Mouse (Mus musculus) heart, embryonic 15.5 days (tissue): ENCODE results near the gene Smpdl3b. TPM values are rescaled to one million over a fixed set of nuclear protein-coding genes. Genes with fewer than 3 reads are reported as not detected.

Source experiments
- ATAC-seq: fragments of 200-750 bp; cut with Nextera tagmentation; replicated peaks from 2 replicates; pipeline ENCODE4 v1.8.0; 2017; ENCODE audit warnings: low read depth, moderate TSS enrichment; ENCODE audit not compliant: insufficient number of reproducible peaks, insufficient read depth, low FRiP score
- H3K27ac ChIP-seq: fragments of 300-500 bp; sonication (generic); 2 replicates; pipeline ENCODE4 v1.5.1; 2015; ENCODE audit warnings: mild to moderate bottlenecking, inconsistent platforms
- H3K27me3 ChIP-seq: fragments of 300-500 bp; sonication (generic); 2 replicates; pipeline ENCODE4 v1.6.1; 2015; ENCODE audit warnings: inconsistent platforms
- H3K36me3 ChIP-seq: fragments of 300-500 bp; sonication (generic); 2 replicates; pipeline ENCODE4 v1.6.1; 2015; ENCODE audit warnings: mild to moderate bottlenecking, inconsistent platforms
- H3K4me1 ChIP-seq: fragments of 300-500 bp; sonication (generic); replicated peaks from 2 replicates; pipeline ENCODE4 v1.6.1; 2015; ENCODE audit warnings: inconsistent platforms
- H3K4me2 ChIP-seq: fragments of 300-500 bp; sonication (generic); 2 replicates; pipeline ENCODE4 v1.6.1; 2015; ENCODE audit warnings: inconsistent platforms, mild to moderate bottlenecking, moderate library complexity
- H3K4me3 ChIP-seq: fragments of 300-500 bp; sonication (generic); 2 replicates; pipeline ENCODE4 v1.5.1; 2015; ENCODE audit warnings: mild to moderate bottlenecking, inconsistent platforms
- H3K9ac ChIP-seq: fragments of 300-500 bp; sonication (generic); 2 replicates; pipeline ENCODE4 v1.6.1; 2015; ENCODE audit warnings: mild to moderate bottlenecking, inconsistent platforms
- H3K9me3 ChIP-seq: fragments of 300-500 bp; sonication (generic); replicated peaks from 2 replicates; pipeline ENCODE4 v1.6.1; 2016; ENCODE audit warnings: inconsistent platforms
- WGBS: fragments of 180-500 bp; shearing (Covaris S2); methylation state at CpG from one replicate; pipeline ENCODE4 v1.1.7; 2015; ENCODE audit warnings: mixed read lengths; 5-methylcytosine and 5-hydroxymethylcytosine counted together
- polyA plus RNA-seq: library from polyadenylated mRNA; unstranded; fragments of >200 nt; fragmentation: Nextera tagmentation; extraction: Ambion mirVana; gene quantifications from 2 replicates; pipeline ENCODE4 v1.2.1, GENCODE M21; 2015

Gene Smpdl3b
- polyA plus RNA-seq, 1 experiment from 2014 or later: 3.5 TPM

DNA sequence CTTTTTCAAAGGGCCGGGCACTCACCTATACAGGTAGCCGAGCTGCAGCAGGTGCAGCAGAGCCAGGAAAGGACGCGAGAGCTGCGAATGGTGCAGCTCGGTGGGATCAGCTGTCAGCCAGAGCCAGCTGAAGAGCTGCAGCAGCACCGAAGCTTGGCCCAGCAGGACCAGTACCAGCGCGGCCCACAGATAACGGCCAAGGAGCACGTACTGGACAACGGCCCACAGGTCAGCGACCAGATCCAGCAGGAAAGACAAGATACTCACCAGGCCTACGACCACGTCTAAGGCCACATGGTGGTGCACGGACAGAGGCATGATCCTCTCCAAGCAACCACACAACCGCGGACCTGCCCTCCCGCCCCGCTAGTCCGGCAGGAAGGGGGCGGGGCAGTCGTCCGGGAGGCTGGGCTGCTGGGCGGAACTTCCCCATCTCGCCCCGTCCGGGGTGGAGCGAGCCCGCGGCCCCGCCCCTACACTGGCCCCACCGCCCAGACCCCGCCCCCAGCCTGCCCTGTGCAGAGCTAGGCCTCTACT, 24.8 kb downstream of the Smpdl3b start, which contains the start of gene Xkr8:
Gene Xkr8 (minus strand): TSS at position 399 of the 537 bp plus-strand sequence.
- Histone ChIP-seq H3K27ac (no peak within 1 kb of the TSS), H3K4me3 (peak within 1 kb of the TSS; percentile 62), H3K9me3 (no peaks in the 10 kb centered on the region), H3K4me1 (peaks cover 9% of the 10 kb centered on the region), H3K36me3 (no peaks in the 10 kb centered on the region), H3K27me3 (no peaks in the 10 kb centered on the region), H3K9ac (peak within 1 kb of the TSS; percentile 59), H3K4me2 (peak within 1 kb of the TSS; percentile 80)
- whole genome bisulfite sequencing: 2% methylated on average over 31 of the region's 34 CpGs
- ATAC-seq: peak; percentile 97

- ATAC-seq: no peak
- Histone ChIP-seq H3K4me2 (peak overlapping the region; percentile 80), H3K27me3 (no peaks in the 10 kb centered on the region), H3K36me3 (no peaks in the 10 kb centered on the region), H3K4me3 (peak overlapping the region; percentile 62), H3K27ac (no peak overlapping the region), H3K9me3 (no peaks in the 10 kb centered on the region), H3K4me1 (peaks cover 9% of the 10 kb centered on the region), H3K9ac (peak overlapping the region; percentile 59; the same call in 1 of the 2 replicates)
- WGBS: 43% methylated on average over 12 of the region's 12 CpGs
Observed at GRCm38 (mm10) chr4:132731616-132732015, 25.4 kb downstream of the Smpdl3b start.

- H3K36me3 ChIP-seq: peaks cover under 1% of the 10 kb centered on the region; the same call in 1 of the 2 replicates
- ATAC-seq: no peak
- H3K4me3 ChIP-seq: no peak overlapping the region
- no peak overlapping the region for H3K9ac ChIP-seq
- H3K27me3 ChIP-seq: no peaks in the 10 kb centered on the region
- H3K4me1 ChIP-seq: peaks cover 16% of the 10 kb centered on the region
- no peak overlapping the region for H3K27ac ChIP-seq
- no peaks in the 10 kb centered on the region for H3K9me3 ChIP-seq
- WGBS: 77% methylated on average over 8 of the region's 8 CpGs
- no peak overlapping the region for H3K4me2 ChIP-seq
Observed at GRCm38 (mm10) chr4:132728233-132728632, 28.8 kb downstream of the Smpdl3b start.

GRCm38 (mm10) chr4:132718251-132718650, 38.8 kb downstream of the Smpdl3b start:
- H3K27ac ChIP-seq: no peak overlapping the region
- H3K4me2 ChIP-seq: no peak overlapping the region
- H3K4me3 ChIP-seq: no peak overlapping the region
- no peaks in the 10 kb centered on the region for H3K27me3 ChIP-seq
- no peaks in the 10 kb centered on the region for H3K4me1 ChIP-seq
- H3K9ac ChIP-seq: no peak overlapping the region
- H3K9me3 ChIP-seq: no peaks in the 10 kb centered on the region
- peaks cover 62% of the 10 kb centered on the region for H3K36me3 ChIP-seq
- 98% methylated on average over 1 of the region's 1 CpGs for WGBS
- ATAC-seq: no peak

GRCm38 (mm10) chr4:132713181-132713580, 43.9 kb downstream of the Smpdl3b start:
- no peaks in the 10 kb centered on the region for H3K9me3 ChIP-seq
- no peaks in the 10 kb centered on the region for H3K4me1 ChIP-seq
- ATAC-seq: no peak
- H3K27me3 ChIP-seq: no peaks in the 10 kb centered on the region
- H3K4me2 ChIP-seq: no peak overlapping the region
- H3K9ac ChIP-seq: no peak overlapping the region
- H3K27ac ChIP-seq: no peak overlapping the region
- WGBS: 94% methylated on average over 7 of the region's 7 CpGs
- peaks cover 67% of the 10 kb centered on the region for H3K36me3 ChIP-seq
- no peak overlapping the region for H3K4me3 ChIP-seq

GRCm38 (mm10) chr4:132706885-132707284, 50.2 kb downstream of the Smpdl3b start:
- ATAC-seq: no peak
- Histone ChIP-seq H3K4me1 (no peaks in the 10 kb centered on the region), H3K9ac (no peak overlapping the region), H3K4me3 (no peak overlapping the region), H3K27ac (no peak overlapping the region), H3K4me2 (no peak overlapping the region), H3K27me3 (no peaks in the 10 kb centered on the region), H3K36me3 (peaks cover 83% of the 10 kb centered on the region), H3K9me3 (no peaks in the 10 kb centered on the region)
- WGBS: 94% methylated on average over 8 of the region's 8 CpGs

GRCm38 (mm10) chr4:132702076-132702475, 55.0 kb downstream of the Smpdl3b start:
- Histone ChIP-seq H3K9ac (no peak overlapping the region), H3K4me2 (no peak overlapping the region), H3K9me3 (no peaks in the 10 kb centered on the region), H3K27ac (no peak overlapping the region), H3K4me3 (no peak overlapping the region), H3K4me1 (no peaks in the 10 kb centered on the region), H3K36me3 (peaks cover 58% of the 10 kb centered on the region), H3K27me3 (no peaks in the 10 kb centered on the region)
- no peak for ATAC-seq
- 96% methylated on average over 5 of the region's 5 CpGs for WGBS

- Histone ChIP-seq H3K36me3 (peaks cover 47% of the 10 kb centered on the region), H3K27ac (no peak overlapping the region), H3K4me3 (no peak overlapping the region), H3K9ac (no peak overlapping the region), H3K9me3 (no peaks in the 10 kb centered on the region), H3K4me2 (no peak overlapping the region), H3K4me1 (no peaks in the 10 kb centered on the region), H3K27me3 (no peaks in the 10 kb centered on the region)
- 89% methylated on average over 3 of the region's 3 CpGs for WGBS
- no peak for ATAC-seq
Observed at GRCm38 (mm10) chr4:132693366-132693765, 63.7 kb downstream of the Smpdl3b start.

GRCm38 (mm10) chr4:132689634-132690033, 67.4 kb downstream of the Smpdl3b start:
- H3K4me1 ChIP-seq: no peaks in the 10 kb centered on the region
- H3K4me3 ChIP-seq: no peak overlapping the region
- no peaks in the 10 kb centered on the region for H3K27me3 ChIP-seq
- H3K9me3 ChIP-seq: no peaks in the 10 kb centered on the region
- H3K27ac ChIP-seq: no peak overlapping the region
- ATAC-seq: no peak
- 81% methylated on average over 2 of the region's 2 CpGs for WGBS
- no peak overlapping the region for H3K9ac ChIP-seq
- no peak overlapping the region for H3K4me2 ChIP-seq
- peaks cover 37% of the 10 kb centered on the region for H3K36me3 ChIP-seq

Other genes starting within 250 kb of the Smpdl3b start
- 5.1 and 7.6 TPM in 2 replicates for gene Sesn2, start 246.8 kb downstream of the Smpdl3b start, polyA plus RNA-seq
- 1,171 and 1,479 TPM in 2 replicates for gene Atpif1, start 223.6 kb downstream of the Smpdl3b start, polyA plus RNA-seq
- 97.5 and 106 TPM in 2 replicates for gene Dnajc8, start 221.7 kb downstream of the Smpdl3b start, polyA plus RNA-seq
- 0.77 and 0.95 TPM in 2 replicates for gene Ptafr, start 193.2 kb downstream of the Smpdl3b start, polyA plus RNA-seq
- 17.4 and 22.0 TPM in 2 replicates for gene Eya3, start 118.3 kb downstream of the Smpdl3b start, polyA plus RNA-seq
- 2.1 and 4.8 TPM in 2 replicates for gene Xkr8, start 24.7 kb downstream of the Smpdl3b start, polyA plus RNA-seq
- gene Rpa2, start 11.1 kb upstream of the Smpdl3b start, polyA plus RNA-seq: 60.8 and 71.2 TPM in 2 replicates
- 0.94 and 1.9 TPM in 2 replicates for gene Themis2, start 39.1 kb upstream of the Smpdl3b start, polyA plus RNA-seq
- 25.7 and 30.4 TPM in 2 replicates for gene Ppp1r8, start 85.9 kb upstream of the Smpdl3b start, polyA plus RNA-seq
- gene Stx12, start 127.3 kb upstream of the Smpdl3b start, polyA plus RNA-seq: 51.9 and 52.0 TPM in 2 replicates
- gene Fam76a, start 165.3 kb upstream of the Smpdl3b start, polyA plus RNA-seq: 37.0 and 40.0 TPM in 2 replicates
- 0.42 and 1.0 TPM in 2 replicates for gene Fgr, start 216.8 kb upstream of the Smpdl3b start, polyA plus RNA-seq